Mouse (Mus musculus): ENCODE measurements at regions not wholly inside any gene's neighbourhood (a gene's known extent, or its start where the extent isn't known, plus 50 kb on each side); places are given as distances from the start of the nearest gene placed in this dataset.

DNA sequence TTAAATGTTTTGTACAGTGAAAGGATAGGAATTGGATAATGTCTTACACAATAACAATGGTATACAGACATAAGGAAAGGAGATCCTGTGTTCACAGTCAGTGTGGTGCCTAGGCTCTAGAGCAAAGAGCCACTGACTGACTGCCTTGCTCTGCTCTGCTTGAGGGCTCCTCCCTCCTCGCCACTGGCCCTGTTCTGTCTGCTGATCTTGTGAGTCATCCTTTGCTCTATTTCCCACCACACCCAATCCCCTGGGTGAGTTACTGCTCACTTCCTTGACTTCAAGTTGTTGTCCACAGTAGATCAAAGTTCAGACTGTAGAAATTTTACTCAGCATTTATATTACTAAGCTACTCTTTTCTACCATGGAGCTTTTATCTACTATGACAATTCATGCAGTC is 117.3 kb downstream of the Tmsb4x start:
- no peak for DNase-seq (ENCODE audit: low spot score)

DNA sequence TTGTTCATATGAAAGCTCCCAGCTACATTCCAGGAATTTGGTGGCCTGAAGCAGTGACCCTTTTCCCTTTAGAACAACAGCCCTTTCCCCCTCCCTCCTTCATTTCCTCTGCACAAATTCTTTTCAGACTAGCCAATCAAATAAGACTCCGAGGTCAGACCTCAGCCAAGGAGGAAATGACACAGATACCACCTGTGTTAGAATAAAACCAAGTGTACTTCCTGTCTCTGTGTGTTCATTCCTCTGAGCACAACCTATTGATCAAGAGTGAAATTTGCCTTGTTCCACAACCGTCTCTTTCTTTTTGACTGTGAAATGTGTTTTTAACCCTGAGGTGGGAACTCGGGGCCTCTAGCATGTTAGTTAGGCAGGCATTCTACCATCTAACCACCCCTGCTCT is 120.2 kb downstream of the Tmsb4x start:
- DNase-seq (ENCODE audit: low spot score) = no peak

DNA sequence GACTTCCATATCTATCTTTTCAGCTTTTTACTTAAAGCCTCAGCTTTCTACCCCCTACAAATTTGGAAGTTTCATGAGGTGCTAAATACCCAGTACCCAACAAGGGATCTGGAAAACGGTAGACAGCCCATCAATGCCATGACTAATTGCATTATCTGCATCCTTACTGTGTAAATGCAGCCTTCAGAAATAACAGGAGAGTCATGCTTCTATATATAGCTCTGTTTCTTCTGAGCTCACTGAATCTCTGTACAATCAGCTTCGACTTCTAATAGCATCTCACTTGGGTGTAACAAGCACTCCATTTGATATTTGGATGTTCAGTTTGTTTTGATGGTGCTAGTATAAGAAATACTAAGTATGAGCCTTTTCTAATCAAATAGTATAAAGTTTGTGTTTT is 120.7 kb downstream of the Tmsb4x start:
- no peak for DNase-seq (ENCODE audit: low spot score)

GRCm38 (mm10) chrX:167080821-167081220 is 128.3 kb downstream of the Tmsb4x start:
- no peak for DNase-seq (ENCODE audit: low spot score)

DNA sequence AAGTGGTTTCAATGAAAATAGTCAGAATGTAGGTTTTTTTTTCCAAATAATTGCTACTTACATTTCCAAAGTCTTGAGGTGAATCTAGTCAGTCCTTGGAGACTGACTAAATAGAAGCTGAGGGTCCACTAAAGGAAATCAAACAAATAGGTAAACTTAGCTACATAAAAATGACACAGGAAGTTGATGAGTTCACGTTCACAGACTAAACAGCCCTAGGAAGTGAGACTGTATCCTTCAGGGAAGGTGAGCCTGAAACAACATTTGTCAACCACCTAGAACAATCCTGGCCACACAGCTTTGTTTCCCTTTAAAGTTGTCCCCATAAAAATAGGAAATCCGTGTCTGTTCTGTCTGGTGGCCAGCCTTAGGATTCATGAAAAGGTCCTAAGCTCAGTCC is 140.0 kb downstream of the Tmsb4x start:
- DNase-seq (ENCODE audit: low spot score) = no peak

- no peak for DNase-seq (ENCODE audit: low spot score)
Observed at GRCm38 (mm10) chrX:167067918-167068317, 141.2 kb downstream of the Tmsb4x start.

- no peak for DNase-seq (ENCODE audit: low spot score)
Observed at GRCm38 (mm10) chrX:167063881-167064280, 145.2 kb downstream of the Tmsb4x start.

DNA sequence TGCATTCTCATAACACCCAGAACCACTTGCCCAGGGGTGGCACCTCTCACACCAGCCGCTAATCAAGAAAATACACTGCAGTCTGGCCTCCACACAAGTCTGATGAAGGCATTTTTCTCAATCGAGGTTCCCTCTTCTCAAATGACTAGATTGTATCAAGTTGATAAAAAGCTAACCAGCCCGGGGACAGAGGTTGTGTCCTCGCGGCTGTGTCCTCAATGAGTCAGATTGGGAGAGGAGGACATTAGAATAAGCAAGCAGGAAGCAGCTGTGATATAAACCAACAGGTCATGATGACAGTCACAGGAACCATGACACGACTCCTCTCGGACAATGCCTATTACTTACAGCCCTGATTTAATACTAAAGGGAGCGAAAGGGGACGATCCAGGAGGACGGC is 156.7 kb downstream of the Tmsb4x start:
- DNase-seq (ENCODE audit: low spot score) = no peak

DNA sequence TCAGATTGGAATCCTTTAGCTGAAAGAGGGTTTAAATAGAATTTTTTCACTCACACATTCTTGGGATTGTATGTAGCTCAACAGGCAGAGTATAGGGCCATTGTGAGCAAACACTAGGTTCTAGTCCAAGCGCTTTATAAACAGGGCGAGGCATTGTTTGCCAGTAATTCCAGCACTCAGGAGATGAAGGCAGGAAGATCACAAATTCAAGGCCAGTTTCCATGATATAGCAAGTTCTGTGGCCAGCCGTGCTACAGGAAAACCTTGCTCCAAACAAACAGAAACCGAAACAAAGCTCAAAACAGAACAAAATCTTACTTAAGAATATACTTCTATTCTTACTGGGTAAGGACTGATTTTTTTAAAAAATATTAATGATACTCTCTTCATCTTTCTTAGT is 159.0 kb downstream of the Tmsb4x start:
- DNase-seq (ENCODE audit: low spot score) = no peak

DNA sequence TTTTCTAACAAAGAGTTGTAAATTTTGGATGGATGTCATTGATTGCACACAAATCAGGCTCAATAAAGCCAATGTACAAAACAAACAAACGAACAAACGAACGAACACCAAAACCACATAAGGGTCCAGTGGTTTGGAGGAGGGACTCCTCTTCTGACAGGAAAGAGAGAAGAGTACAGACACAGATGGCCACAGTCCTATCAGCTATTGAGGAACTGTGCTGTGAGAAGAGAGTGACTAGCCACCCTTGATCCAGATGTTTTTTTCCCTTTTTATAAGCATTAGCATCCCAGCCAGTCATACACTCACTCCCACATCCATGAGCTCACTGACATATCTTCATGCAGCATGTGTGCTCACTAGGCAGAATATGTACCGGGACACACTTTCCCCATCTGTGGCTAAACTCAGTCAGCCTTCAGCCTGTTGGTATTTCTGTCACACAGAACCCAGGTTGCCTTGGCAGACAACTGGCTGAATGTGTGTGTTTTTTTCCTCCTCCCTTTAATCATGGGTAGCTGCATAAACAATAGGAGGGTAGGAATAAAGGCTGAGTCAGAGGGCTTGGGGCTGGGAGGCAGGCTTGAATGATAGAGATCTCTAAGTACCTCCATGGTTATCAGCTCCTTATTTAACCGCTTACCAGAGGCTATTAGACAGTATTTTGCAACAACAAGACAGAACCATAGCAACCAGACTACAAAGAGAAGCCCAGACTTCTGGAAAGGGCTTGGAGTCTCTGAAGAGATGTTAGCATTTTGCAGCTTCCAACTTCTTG is 159.7 kb downstream of the Tmsb4x start:
- DNase-seq (ENCODE audit: low spot score) = no peak

GRCm38 (mm10) chrX:167037971-167038370 is 171.1 kb downstream of the Tmsb4x start:
- no peak for DNase-seq (ENCODE audit: low spot score)

DNA sequence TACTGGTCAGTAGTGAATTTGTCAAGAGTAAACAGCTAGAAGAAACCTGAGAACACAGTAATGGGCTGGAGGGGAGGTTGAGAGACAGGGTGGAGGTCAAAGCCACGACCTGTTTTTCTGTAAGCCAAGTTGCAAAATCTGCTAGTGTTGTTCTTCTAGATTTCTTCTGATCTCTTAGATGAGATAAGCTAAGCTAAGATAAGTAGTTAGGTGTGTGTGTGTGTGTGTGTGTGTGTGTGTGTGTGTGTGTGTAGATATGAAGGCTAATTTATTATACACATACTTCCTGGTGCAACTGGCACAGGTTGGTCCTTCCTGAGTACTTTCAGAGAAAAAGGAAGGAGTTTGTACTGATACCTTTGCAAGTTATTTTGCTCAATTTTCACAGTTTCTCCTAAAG is 172.8 kb downstream of the Tmsb4x start:
- no peak for DNase-seq (ENCODE audit: low spot score)

- DNase-seq (ENCODE audit: low spot score) = no peak
Observed at GRCm38 (mm10) chrX:167035639-167036038, 173.5 kb downstream of the Tmsb4x start.

DNA sequence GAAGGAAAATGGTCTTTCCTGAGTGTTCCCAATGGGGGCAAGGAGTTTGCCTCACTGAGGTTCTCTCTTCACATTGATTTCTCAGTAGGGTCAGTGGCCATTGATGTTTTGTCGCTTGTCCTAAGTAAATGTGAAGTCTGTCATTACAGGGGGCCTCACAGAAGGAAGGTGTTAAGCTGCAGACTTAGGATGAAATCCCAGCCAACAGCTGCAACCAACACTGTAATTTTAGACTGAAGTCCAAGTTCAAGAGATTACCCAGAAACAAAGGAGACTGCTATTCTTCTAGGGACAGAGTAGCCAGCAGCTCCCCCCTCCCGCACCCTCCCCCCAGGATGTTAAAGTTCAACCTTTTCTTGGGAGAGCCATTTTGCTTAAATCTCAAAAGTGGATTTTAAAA is 176.0 kb downstream of the Tmsb4x start:
- no peak for DNase-seq (ENCODE audit: low spot score)

- no peak for DNase-seq (ENCODE audit: low spot score)
Observed at GRCm38 (mm10) chrX:167032586-167032985, 176.5 kb downstream of the Tmsb4x start.

GRCm38 (mm10) chrX:167031543-167031942 is 177.6 kb downstream of the Tmsb4x start:
- DNase-seq (ENCODE audit: low spot score) = no peak

GRCm38 (mm10) chrX:167015602-167016001 is 193.5 kb downstream of the Tmsb4x start:
- DNase-seq (ENCODE audit: low spot score) = no peak

GRCm38 (mm10) chrX:167014322-167014721 is 194.8 kb downstream of the Tmsb4x start:
- no peak for DNase-seq (ENCODE audit: low spot score)

DNA sequence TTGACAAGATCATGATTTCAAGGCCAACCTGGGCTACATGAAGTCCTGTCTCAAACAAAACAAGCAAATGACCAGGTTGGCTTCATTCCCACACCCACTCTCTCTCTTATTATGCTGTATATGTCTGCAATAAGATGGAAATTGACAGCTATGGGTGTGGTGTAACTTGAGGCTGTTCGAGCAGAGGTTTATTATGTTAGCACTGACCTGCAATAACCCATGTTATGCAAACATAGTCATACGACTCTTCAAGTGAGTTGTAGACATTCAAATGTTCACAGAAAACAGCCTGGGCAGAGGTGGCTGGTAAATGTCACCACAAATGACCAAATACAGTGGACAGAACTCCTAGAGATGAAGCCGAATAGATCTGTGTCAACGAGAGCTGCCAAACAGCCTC is 196.2 kb downstream of the Tmsb4x start:
- no peak for DNase-seq (ENCODE audit: low spot score)

DNA sequence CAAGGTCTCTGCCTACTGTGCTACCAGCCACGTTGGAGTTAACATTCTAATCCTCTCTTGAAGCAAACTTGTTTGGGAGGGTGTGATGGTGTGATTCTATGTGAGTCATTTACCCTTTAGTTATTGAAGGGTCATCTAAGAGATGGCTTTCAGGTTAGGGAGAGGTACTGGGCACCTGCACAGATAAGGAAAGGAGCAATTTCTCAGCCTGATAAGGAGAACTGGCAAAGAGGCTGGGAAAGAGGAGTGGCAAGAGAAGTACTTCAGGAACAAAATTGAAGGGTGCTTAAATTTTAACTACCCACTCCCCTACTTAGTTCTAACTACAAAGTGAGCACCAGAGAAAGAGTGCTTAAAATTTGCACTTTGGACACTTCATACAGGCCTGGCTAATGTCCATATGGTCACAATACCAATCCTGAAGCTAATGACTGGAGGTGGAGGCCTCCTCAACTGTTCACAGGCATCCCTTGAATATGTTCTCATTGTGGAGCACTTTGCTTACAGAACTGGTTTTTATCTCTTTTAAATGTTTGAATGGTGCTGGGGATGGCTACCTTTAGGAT is 197.1 kb downstream of the Tmsb4x start:
- DNase-seq (ENCODE audit: low spot score) = no peak

- DNase-seq (ENCODE audit: low spot score) = no peak
Observed at GRCm38 (mm10) chrX:166995855-166996254, 213.3 kb downstream of the Tmsb4x start.

DNA sequence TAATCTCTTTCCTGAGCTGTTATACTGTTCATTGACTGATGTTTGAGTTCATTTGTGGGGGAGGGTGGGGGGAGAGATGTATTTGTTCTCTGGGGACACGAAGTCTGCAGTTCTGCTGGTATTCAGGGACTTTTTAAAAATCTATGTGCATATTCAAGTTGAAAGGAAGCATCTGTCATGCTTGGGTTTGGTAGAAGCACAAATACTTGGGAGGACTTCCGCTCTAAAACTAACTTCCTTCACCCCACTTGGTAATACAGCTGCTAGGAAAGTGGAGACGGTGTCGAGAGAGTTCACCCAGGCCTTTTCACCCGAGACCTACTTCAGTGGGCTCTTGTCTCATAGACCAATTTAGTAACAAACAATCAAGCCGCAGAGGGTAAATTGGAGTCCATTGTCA is 228.1 kb downstream of the Tmsb4x start:
- DNase-seq (ENCODE audit: low spot score) = no peak

DNA sequence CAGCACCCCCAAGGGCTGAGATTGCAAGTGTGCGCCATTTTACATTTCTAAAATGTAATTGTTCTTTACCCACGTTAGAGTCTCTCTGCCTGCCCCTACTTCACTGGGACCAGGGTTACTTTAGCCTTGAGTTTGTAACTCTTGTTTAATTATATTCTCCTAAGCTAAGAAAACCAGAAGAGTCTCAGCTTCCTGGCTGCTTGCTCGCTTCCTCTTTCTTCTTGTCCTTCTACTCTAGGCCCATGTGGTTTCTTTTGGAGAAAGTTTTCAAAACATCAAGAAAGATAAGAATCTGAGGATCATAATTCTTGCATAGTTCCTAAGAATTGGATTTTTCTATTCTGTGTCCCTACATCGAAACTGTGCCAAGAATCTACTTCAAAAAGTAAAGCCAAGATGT is 228.6 kb downstream of the Tmsb4x start:
- DNase-seq (ENCODE audit: low spot score) = no peak

DNA sequence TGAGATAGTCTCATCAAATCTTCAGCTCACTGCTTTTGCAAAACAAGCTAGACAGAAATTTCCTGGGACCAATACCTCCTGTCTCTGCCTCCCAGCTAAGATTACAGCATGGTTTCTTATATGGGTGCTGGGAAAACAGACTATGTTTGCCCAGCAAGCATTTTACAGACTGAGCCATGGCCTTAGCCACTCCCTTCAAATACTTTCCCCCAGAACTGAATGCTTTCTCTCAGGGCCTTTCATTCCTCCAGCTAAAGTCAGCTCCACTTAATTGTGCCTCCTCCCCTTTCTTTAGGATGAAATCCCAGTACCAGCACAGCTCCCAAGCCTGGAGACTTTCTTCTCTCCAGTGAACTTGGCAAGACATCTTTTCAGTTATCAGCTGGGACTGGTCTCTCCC is 232.1 kb downstream of the Tmsb4x start:
- DNase-seq (ENCODE audit: low spot score) = no peak
